In genomic region chr9:94681095-94681487, GRCm38 (mm10) we compare ENCODE assay signal across 10 mouse cellular contexts. TPM values are rescaled to one million over a fixed set of nuclear protein-coding genes. Genes with fewer than 3 reads are reported as not detected.
A peak's percentile ranks its signal among the peaks of the same experiment; 100 is the strongest.
DNase-seq lines count a peak whose midpoint lies in the region; ATAC-seq and TF ChIP-seq lines count a peak whose summit lies in the region.
"Had no signal": no experiment of that assay in that cellular context is flagged by ENCODE, and none has a peak within 500 bp of the region (broad histone marks: within the 10 kb centered on the region; RNA-seq: fewer than 3 reads in every experiment).

No protein-coding gene starts in this region.

- intact Hi-C loops in left cerebral cortex, postnatal 14 days (cut with DNase I), result no loop called here

- no peak for DNase-seq in kidney, adult 11 months
- peak; percentile 86 for DNase-seq in brain, adult 2 months (ENCODE audit: low read depth, low spot score)
- DNase-seq in frontal cortex, postnatal 36 days (ENCODE audit: low spot score in 2 of 2), result peak; percentile 65 to 77
- DNase-seq in left cerebral cortex, postnatal 14 days (ENCODE audit: low spot score in 2 of 2), result peak; percentile 25 to 28
- no peak for DNase-seq in liver
- DNase-seq in forebrain, postnatal 0 days, result no peak
- DNase-seq in hindbrain, postnatal 0 days (ENCODE audit: low spot score), result no peak

- no peaks in the 10 kb centered on the region for H3K9me3 ChIP-seq in kidney, embryonic 14.5 days (ENCODE audit: control insufficient read depth, low read length)
- no peaks in the 10 kb centered on the region for H3K9me3 ChIP-seq in forebrain, postnatal 0 days (ENCODE audit: low read length)
- H3K9me3 ChIP-seq in hindbrain, postnatal 0 days (ENCODE audit: low read length), result no peaks in the 10 kb centered on the region
- H3K9me3 ChIP-seq: liver, embryonic 12.5 days had no signal

- no peaks in the 10 kb centered on the region for H3K36me3 ChIP-seq in kidney, embryonic 14.5 days (ENCODE audit: control insufficient read depth, insufficient read depth, low read length)
- H3K36me3 ChIP-seq in forebrain, postnatal 0 days (ENCODE audit: insufficient read depth), result no peaks in the 10 kb centered on the region
- no peaks in the 10 kb centered on the region for H3K36me3 ChIP-seq in hindbrain, postnatal 0 days (ENCODE audit: insufficient read depth, low read length)
- H3K36me3 ChIP-seq: liver, embryonic 12.5 days had no signal

- peaks cover 7% of the 10 kb centered on the region for H3K4me1 ChIP-seq in kidney, embryonic 14.5 days (ENCODE audit: control insufficient read depth, insufficient read depth, low read length)
- H3K4me1 ChIP-seq in forebrain, postnatal 0 days (ENCODE audit: insufficient read depth), result peaks cover 6% of the 10 kb centered on the region; the same call in 1 of the 2 replicates
- no peaks in the 10 kb centered on the region for H3K4me1 ChIP-seq in hindbrain, postnatal 0 days (ENCODE audit: insufficient read depth, low read length)
- H3K4me1 ChIP-seq: liver, embryonic 12.5 days had no signal

- no peak overlapping the region for H3K4me3 ChIP-seq in kidney, embryonic 14.5 days (ENCODE audit: low read length)
- H3K4me3 ChIP-seq in forebrain, postnatal 0 days (ENCODE audit: low read depth, low read length), result no peak overlapping the region
- no peak overlapping the region for H3K4me3 ChIP-seq in hindbrain, postnatal 0 days (ENCODE audit: low read length)
- H3K4me3 ChIP-seq: liver, embryonic 12.5 days had no signal

- no peak for TF ChIP-seq CTCF in forebrain, postnatal 0 days (IDR thresholded peaks at IDR 0.05; ENCODE audit: low read depth)
- TF ChIP-seq CTCF in hindbrain, postnatal 0 days (IDR thresholded peaks at IDR 0.05; ENCODE audit: low read depth), result no peak

- peak; percentile 80 for ATAC-seq in kidney, embryonic 14.5 days (ENCODE audit: low FRiP score, low TSS enrichment)
- no peak for ATAC-seq in forebrain, postnatal 0 days
- ATAC-seq in hindbrain, postnatal 0 days, result no peak
- ATAC-seq: CD4-positive, CD25-positive, alpha-beta regulatory T cell, adult 4 months; liver, embryonic 12.5 days had no signal

- no peaks in the 10 kb centered on the region for H3K27me3 ChIP-seq in kidney, embryonic 14.5 days (ENCODE audit: control insufficient read depth, insufficient read depth, low read length)
- no peaks in the 10 kb centered on the region for H3K27me3 ChIP-seq in forebrain, postnatal 0 days (ENCODE audit: insufficient read depth, low read length)
- no peaks in the 10 kb centered on the region for H3K27me3 ChIP-seq in hindbrain, postnatal 0 days (ENCODE audit: insufficient read depth, low read length)
- H3K27me3 ChIP-seq: liver, embryonic 12.5 days had no signal

- 42% methylated on average over 8 of the region's 8 CpGs for WGBS in kidney, embryonic 14.5 days
- WGBS in forebrain, postnatal 0 days, result 89% methylated on average over 8 of the region's 8 CpGs
- 75% methylated on average over 8 of the region's 8 CpGs for WGBS in hindbrain, postnatal 0 days

- H3K9ac ChIP-seq in kidney, embryonic 14.5 days (ENCODE audit: low read depth, low read length), result no peak overlapping the region
- no peak overlapping the region for H3K9ac ChIP-seq in forebrain, postnatal 0 days
- H3K9ac ChIP-seq in hindbrain, postnatal 0 days (replicated peaks; ENCODE audit: low read length), result no peak overlapping the region
- H3K9ac ChIP-seq: liver, embryonic 12.5 days had no signal

- H3K27ac ChIP-seq in kidney, embryonic 14.5 days (ENCODE audit: low read depth, low read length), result no peak overlapping the region
- no peak overlapping the region for H3K27ac ChIP-seq in forebrain, postnatal 0 days (ENCODE audit: low read depth, low read length)
- no peak overlapping the region for H3K27ac ChIP-seq in hindbrain, postnatal 0 days
- H3K27ac ChIP-seq: liver, embryonic 12.5 days had no signal

- H3K4me2 ChIP-seq in kidney, embryonic 14.5 days (replicated peaks; ENCODE audit: low read depth, low read length), result no peak overlapping the region
- no peak overlapping the region for H3K4me2 ChIP-seq in forebrain, postnatal 0 days (ENCODE audit: low read depth)
- no peak overlapping the region for H3K4me2 ChIP-seq in hindbrain, postnatal 0 days (ENCODE audit: low read depth, low read length)
- H3K4me2 ChIP-seq: liver, embryonic 12.5 days had no signal

RNA-seq across cellular contexts. Expression of gene Slc9a9, which starts 11.4 kb away (rescaled TPM):
- polyA plus RNA-seq in kidney, embryonic 14.5 days (2014; fragmentation: Nextera tagmentation; extraction: Ambion mirVana), result 4.4 and 4.6 TPM in 2 replicates
- 10 to 100 TPM; 14.8 to 16.1 TPM for total RNA-seq in left cerebral cortex, postnatal 14 days (2021)
- total RNA-seq in forebrain, postnatal 0 days (2014; rRNA removed), result 5.3 and 6.7 TPM in 2 replicates
- polyA plus RNA-seq in forebrain, postnatal 0 days (2015; fragmentation: Nextera tagmentation; extraction: Ambion mirVana), result 3.3 and 4.8 TPM in 2 replicates
- 5.1 and 6.6 TPM in 2 replicates for total RNA-seq in hindbrain, postnatal 0 days (2014; rRNA removed)
- 5.8 and 6.1 TPM in 2 replicates for polyA plus RNA-seq in hindbrain, postnatal 0 days (2015; fragmentation: Nextera tagmentation; extraction: Ambion mirVana)

Comparison
In these comparisons a context has a peak if more than half of its experiments do, and no peak if none do; other contexts are left out.
1. DNase-seq: peak in brain, adult 2 months (single experiment), frontal cortex, postnatal 36 days (2 of 2) and left cerebral cortex, postnatal 14 days (2 of 2); none in kidney, adult 11 months (single experiment), liver (single experiment), forebrain, postnatal 0 days (single experiment) and hindbrain, postnatal 0 days (single experiment).